Mouse (Mus musculus): Measurements from ENCODE around the gene Fasn. TPM values are rescaled to one million over a fixed set of nuclear protein-coding genes. Genes with fewer than 3 reads are reported as not detected.
"Not testable (repeated sequence)": the region's sequence is repeated elsewhere in the genome, so short reads cannot be mapped to it uniquely, and the experiment has no call there.

Gene Fasn
- polyA plus RNA-seq, 1 experiment from 2014 or later: 45.1 TPM

- H3K9me3 ChIP-seq (replicated peaks): 0 out of 2 replicates have a peak, but pooled peaks cover 6% of the 10 kb centered on the region
- peak; percentile 47; the same call in 1 of the 2 replicates for ATAC-seq (ENCODE audit: insufficient number of reproducible peaks, low FRiP score)
- H3K27me3 ChIP-seq (replicated peaks): no peaks in the 10 kb centered on the region
- H3K4me1 ChIP-seq (replicated peaks): peaks cover 25% of the 10 kb centered on the region
- 0 out of 2 replicates have a peak, but pooled peaks cover 3% of the 10 kb centered on the region for H3K36me3 ChIP-seq
- WGBS: 46% methylated on average over 2 of the region's 2 CpGs
- no peak overlapping the region for H3K9ac ChIP-seq
- no peak overlapping the region for H3K4me2 ChIP-seq
- no peak overlapping the region for H3K4me3 ChIP-seq
- H3K27ac ChIP-seq (ENCODE audit: poor library complexity, severe bottlenecking): no peak overlapping the region
Observed at GRCm38 (mm10) chr11:120850331-120851030, 26.1 kb upstream of the Fasn start.

DNA sequence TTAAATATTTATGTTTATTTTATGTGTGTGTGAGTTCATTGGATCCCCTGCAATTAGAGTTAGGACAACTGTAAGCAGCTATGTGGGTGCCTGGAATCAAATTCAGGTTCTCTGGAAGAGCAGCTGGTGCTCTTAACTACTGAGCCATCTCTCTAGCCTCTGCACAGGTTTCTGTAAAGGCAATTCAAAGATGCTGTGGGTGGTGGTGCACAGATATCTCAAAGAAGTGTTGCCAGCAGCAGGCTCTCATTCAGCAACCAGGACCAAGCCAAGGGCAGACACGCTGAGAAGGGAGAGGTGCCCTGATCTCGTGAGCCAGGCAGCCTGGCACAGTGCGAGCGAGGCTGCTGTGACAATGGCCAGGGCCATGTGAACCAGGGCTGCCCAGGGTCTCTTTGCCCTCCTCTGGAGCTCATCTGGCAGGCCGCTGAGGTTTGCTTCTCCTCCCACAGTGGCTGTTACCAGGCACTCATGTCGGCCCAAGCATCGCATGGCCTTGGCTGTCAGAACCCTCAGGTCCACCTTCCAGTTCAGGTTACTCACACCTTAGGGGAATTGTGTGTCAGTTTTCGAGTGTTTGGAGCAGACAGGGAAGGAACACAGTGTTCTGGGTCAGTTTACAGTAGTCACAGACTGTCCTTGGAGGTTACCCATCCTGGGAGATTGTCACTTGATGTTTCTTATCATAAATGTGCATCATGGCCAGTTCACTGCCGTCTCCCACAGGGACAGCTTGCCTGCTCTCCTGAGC, 22.6 kb upstream of the Fasn start:
- no peak overlapping the region for H3K4me3 ChIP-seq
- no peaks in the 10 kb centered on the region for H3K9me3 ChIP-seq (replicated peaks)
- peaks cover 13% of the 10 kb centered on the region for H3K4me1 ChIP-seq (replicated peaks)
- 85% methylated on average over 9 of the region's 9 CpGs for WGBS
- no peaks in the 10 kb centered on the region for H3K36me3 ChIP-seq
- no peak for ATAC-seq (ENCODE audit: insufficient number of reproducible peaks, low FRiP score)
- no peak overlapping the region for H3K4me2 ChIP-seq
- H3K27me3 ChIP-seq (replicated peaks): no peaks in the 10 kb centered on the region
- no peak overlapping the region for H3K27ac ChIP-seq (ENCODE audit: poor library complexity, severe bottlenecking)
- H3K9ac ChIP-seq: no peak overlapping the region

DNA sequence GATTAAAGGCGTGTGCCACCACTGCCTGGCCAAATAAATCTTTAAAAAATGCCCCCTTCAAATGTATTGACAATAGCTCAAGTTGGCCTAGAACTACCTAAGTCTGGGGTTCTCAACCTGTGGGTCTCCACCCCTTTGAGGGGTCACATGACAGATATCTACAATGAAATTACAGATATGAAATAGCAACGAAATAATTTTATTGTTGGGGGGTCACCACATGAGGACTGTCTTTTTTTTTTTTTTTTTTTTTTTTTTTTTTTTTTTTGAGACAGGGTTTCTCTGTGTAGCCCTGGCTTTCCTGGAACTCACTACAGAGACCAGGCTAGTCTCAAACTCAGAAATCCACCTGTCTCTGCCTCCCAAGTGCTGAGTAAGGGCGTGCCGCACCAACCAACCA, 20.0 kb upstream of the Fasn start:
- H3K4me2 ChIP-seq: no peak overlapping the region
- H3K36me3 ChIP-seq: no peaks in the 10 kb centered on the region
- 86% methylated on average over 4 of the region's 4 CpGs for WGBS
- peaks cover 4% of the 10 kb centered on the region for H3K4me1 ChIP-seq (replicated peaks)
- H3K4me3 ChIP-seq: no peak overlapping the region
- no peaks in the 10 kb centered on the region for H3K9me3 ChIP-seq (replicated peaks)
- no peak overlapping the region for H3K9ac ChIP-seq
- no peak overlapping the region for H3K27ac ChIP-seq (ENCODE audit: poor library complexity, severe bottlenecking)
- H3K27me3 ChIP-seq (replicated peaks): no peaks in the 10 kb centered on the region
- ATAC-seq (ENCODE audit: insufficient number of reproducible peaks, low FRiP score): no peak

DNA sequence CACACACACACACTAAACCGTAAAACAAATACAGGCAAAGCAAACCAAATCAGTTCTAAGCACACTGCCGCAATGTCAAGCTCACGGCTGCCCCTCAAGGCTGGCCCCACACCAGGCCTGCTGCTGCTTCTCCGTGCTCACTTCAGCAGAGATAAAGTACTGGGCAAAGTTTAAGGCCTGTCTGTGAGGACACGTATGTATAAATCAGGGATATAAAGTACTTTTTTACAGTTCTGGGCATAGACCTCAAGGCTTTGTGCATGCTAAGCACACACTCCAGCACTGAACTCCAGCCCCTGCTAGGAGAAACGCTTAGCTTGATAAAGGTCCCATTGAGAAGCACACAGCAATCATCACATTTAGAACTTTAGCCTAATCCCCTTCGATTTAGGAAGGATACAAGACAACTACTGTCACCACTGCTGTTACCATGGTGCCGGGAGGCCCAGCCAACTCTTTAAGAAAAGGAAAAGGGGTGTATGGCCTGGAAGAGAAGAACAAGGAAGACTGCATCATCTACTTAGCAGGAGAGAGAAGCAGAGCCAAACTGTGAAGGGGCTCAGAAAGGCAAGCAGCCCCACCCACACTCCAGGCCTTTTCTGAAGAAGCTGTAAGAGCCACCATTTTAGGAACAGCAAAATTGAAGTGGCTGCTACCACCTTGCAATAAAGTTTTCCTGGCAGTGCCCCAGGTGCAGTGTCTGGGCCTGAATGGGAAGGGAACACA, 9.4 kb upstream of the Fasn start:
- peak overlapping the region; percentile 9; the same call in 1 of the 2 replicates for H3K4me2 ChIP-seq
- H3K27me3 ChIP-seq (replicated peaks): no peaks in the 10 kb centered on the region
- no peak overlapping the region for H3K4me3 ChIP-seq
- H3K9me3 ChIP-seq (replicated peaks): no peaks in the 10 kb centered on the region
- H3K36me3 ChIP-seq: no peaks in the 10 kb centered on the region
- peaks cover 25% of the 10 kb centered on the region for H3K4me1 ChIP-seq (replicated peaks)
- no peak overlapping the region for H3K9ac ChIP-seq
- no peak; the same call in 1 of the 2 replicates for ATAC-seq (ENCODE audit: insufficient number of reproducible peaks, low FRiP score)
- 40% methylated on average over 8 of the region's 8 CpGs for WGBS
- peak overlapping the region; percentile 26; the same call in 1 of the 2 replicates for H3K27ac ChIP-seq (ENCODE audit: poor library complexity, severe bottlenecking)

DNA sequence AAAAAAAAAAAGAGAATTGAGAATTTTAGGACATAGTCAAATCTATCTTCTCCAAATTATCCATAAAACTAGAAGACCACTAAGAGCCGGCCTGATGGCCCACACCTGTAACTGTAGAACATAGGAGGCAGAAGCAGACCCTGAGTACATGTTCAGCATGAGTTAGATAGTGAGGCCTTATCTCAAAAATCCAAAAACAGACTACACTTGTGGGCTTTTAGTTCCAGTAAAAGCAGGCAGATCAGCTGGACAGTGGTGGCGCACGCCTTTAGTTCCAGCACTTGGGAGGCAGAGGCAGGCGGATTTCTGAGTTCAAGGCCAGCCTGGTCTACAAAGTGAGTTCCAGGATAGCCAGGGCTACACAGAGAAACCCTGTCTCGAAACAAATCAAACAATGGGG, 8.6 kb upstream of the Fasn start:
- H3K4me3 ChIP-seq; H3K27ac ChIP-seq (ENCODE audit: poor library complexity, severe bottlenecking); H3K9me3 ChIP-seq (replicated peaks); ATAC-seq (ENCODE audit: insufficient number of reproducible peaks, low FRiP score); H3K36me3 ChIP-seq; H3K27me3 ChIP-seq (replicated peaks); H3K9ac ChIP-seq; H3K4me2 ChIP-seq: not testable (repeated sequence)
- WGBS: 85% methylated on average over 5 of the region's 5 CpGs
- H3K4me1 ChIP-seq (replicated peaks): peaks cover 26% of the 10 kb centered on the region

- ATAC-seq (ENCODE audit: insufficient number of reproducible peaks, low FRiP score): no peak
- H3K4me2 ChIP-seq: no peak overlapping the region
- no peaks in the 10 kb centered on the region for H3K27me3 ChIP-seq (replicated peaks)
- H3K9ac ChIP-seq: no peak overlapping the region
- no peaks in the 10 kb centered on the region for H3K36me3 ChIP-seq
- H3K4me3 ChIP-seq: no peak overlapping the region
- H3K27ac ChIP-seq (ENCODE audit: poor library complexity, severe bottlenecking): no peak overlapping the region
- H3K4me1 ChIP-seq (replicated peaks): peaks cover 26% of the 10 kb centered on the region
- 76% methylated on average over 3 of the region's 3 CpGs for WGBS
- H3K9me3 ChIP-seq (replicated peaks): no peaks in the 10 kb centered on the region
Observed at GRCm38 (mm10) chr11:120831659-120832440, 7.5 kb upstream of the Fasn start.

DNA sequence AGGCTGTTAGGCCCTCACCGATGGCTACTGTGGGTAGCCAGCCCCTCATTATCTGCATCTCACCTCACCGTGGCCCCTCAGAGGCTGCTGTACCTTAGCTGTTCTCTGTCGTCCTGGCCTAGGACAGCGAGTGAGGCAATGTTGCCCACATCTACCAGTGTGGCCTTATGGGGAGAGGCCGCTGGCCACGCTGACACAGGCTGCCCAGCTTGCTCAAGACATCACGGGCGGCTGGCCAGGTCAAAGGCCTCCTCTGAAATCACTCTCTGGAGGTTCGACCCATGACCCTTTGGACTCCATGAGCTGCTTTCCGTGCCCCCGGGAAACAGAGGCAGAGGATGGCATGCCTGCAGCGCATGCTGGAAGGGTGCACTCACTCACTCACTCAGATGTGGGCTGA, 6.3 kb upstream of the Fasn start:
- Histone ChIP-seq H3K9me3 (replicated peaks) (no peaks in the 10 kb centered on the region), H3K27me3 (replicated peaks) (no peaks in the 10 kb centered on the region), H3K4me2 (no peak overlapping the region), H3K9ac (no peak overlapping the region), H3K27ac (ENCODE audit: poor library complexity, severe bottlenecking) (no peak overlapping the region), H3K4me3 (no peak overlapping the region), H3K36me3 (no peaks in the 10 kb centered on the region), H3K4me1 (replicated peaks) (peaks cover 32% of the 10 kb centered on the region)
- 86% methylated on average over 12 of the region's 12 CpGs for WGBS
- no peak for ATAC-seq (ENCODE audit: insufficient number of reproducible peaks, low FRiP score)

DNA sequence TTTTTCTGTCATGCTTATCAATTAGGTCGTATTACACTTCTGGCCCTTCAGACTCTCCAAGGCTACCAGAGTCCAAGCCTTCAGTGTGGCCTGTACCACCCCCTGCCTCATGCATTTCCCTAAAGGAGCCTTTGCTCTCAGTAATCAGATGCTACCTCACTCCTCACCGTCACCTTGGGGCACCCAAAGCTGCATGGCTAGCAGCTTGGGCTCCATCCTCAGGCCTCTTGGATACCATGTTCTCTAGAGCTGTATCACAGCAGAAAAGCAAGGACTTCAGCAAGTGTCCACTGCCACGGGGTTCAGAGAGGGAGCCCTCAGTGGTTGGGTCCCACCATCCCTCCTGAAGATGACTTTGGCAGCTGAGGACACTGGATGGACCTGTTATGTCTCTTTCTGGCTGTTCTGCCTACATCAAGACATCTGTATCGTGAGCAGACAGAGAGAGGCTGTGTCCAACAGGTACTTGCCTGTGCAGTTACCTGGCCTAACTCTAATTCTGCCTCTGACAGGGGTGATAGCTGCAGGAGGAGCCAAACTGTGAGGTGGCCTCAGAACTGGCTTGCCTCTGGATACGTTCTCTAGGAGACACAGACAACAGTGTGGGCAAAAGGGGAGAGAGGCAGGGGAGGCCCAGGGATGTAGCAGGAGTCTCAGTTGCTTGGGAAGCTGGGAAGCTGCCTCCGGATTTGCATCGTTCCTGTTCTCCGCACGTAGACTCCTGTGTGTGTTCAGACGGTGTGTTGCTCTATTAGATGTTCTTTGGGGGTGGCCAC, 5.6 kb upstream of the Fasn start:
- no peak overlapping the region for H3K4me3 ChIP-seq
- H3K27ac ChIP-seq (ENCODE audit: poor library complexity, severe bottlenecking): no peak overlapping the region
- no peak overlapping the region for H3K4me2 ChIP-seq
- H3K36me3 ChIP-seq: no peaks in the 10 kb centered on the region
- no peaks in the 10 kb centered on the region for H3K9me3 ChIP-seq (replicated peaks)
- no peak for ATAC-seq (ENCODE audit: insufficient number of reproducible peaks, low FRiP score)
- H3K27me3 ChIP-seq (replicated peaks): no peaks in the 10 kb centered on the region
- 85% methylated on average over 10 of the region's 10 CpGs for WGBS
- H3K9ac ChIP-seq: no peak overlapping the region
- peaks cover 40% of the 10 kb centered on the region for H3K4me1 ChIP-seq (replicated peaks)

GRCm38 (mm10) chr11:120828416-120828815, 4.1 kb upstream of the Fasn start:
- Histone ChIP-seq H3K9me3 (replicated peaks) (no peaks in the 10 kb centered on the region), H3K27me3 (replicated peaks) (no peaks in the 10 kb centered on the region), H3K4me2 (no peak overlapping the region), H3K9ac (no peak overlapping the region), H3K4me3 (no peak overlapping the region), H3K36me3 (no peaks in the 10 kb centered on the region), H3K4me1 (replicated peaks) (peaks cover 32% of the 10 kb centered on the region), H3K27ac (ENCODE audit: poor library complexity, severe bottlenecking) (no peak overlapping the region)
- 69% methylated on average over 4 of the region's 4 CpGs for WGBS
- ATAC-seq (ENCODE audit: insufficient number of reproducible peaks, low FRiP score): no peak
